Mouse (Mus musculus) testis, adult 2 months (tissue): ENCODE results near the gene Prmt1. TPM values are rescaled to one million over a fixed set of nuclear protein-coding genes. Genes with fewer than 3 reads are reported as not detected.

Experiments used
- H3K27ac ChIP-seq: fragments of 200-500 bp; 2 replicates; pipeline ENCODE4 v1.5.1; 2012; ENCODE audit warnings: low read depth, low read length; ENCODE audit not compliant: control insufficient read depth, insufficient read depth
- H3K27me3 ChIP-seq: fragments of 200-500 bp; 2 replicates; pipeline ENCODE4 v1.6.1; 2012; ENCODE audit warnings: mild to moderate bottlenecking, low read length, moderate library complexity; ENCODE audit not compliant: control insufficient read depth, insufficient read depth
- H3K36me3 ChIP-seq: fragments of 200-500 bp; 2 replicates; pipeline ENCODE4 v1.6.1; 2012; ENCODE audit warnings: mild to moderate bottlenecking, low read length; ENCODE audit not compliant: control insufficient read depth, insufficient read depth
- H3K4me1 ChIP-seq: fragments of 200-500 bp; 2 replicates; pipeline ENCODE4 v1.6.1; 2012; ENCODE audit warnings: low read length; ENCODE audit not compliant: control insufficient read depth, insufficient read depth
- H3K4me3 ChIP-seq: fragments of 200-500 bp; 2 replicates; pipeline ENCODE4 v1.5.1; 2012; ENCODE audit warnings: low read depth, mild to moderate bottlenecking, low read length, moderate library complexity, mixed read lengths; ENCODE audit not compliant: control insufficient read depth
- CTCF ChIP-seq: fragments of 200-500 bp; IDR thresholded peaks from 2 replicates; pipeline ENCODE4 v1.5.1; 2012; ENCODE audit warnings: low read depth, mild to moderate bottlenecking, inconsistent platforms, low read length, moderate library complexity; ENCODE audit not compliant: control insufficient read depth, insufficient read depth, insufficient replicate concordance
- POLR2A ChIP-seq: fragments of 200-500 bp; IDR thresholded peaks from 2 replicates; pipeline ENCODE4 v1.6.1; 2012; ENCODE audit warnings: low read depth, mild to moderate bottlenecking, inconsistent platforms, low read length, moderate library complexity; ENCODE audit not compliant: control insufficient read depth
- polyA plus RNA-seq: library from polyadenylated mRNA; depleted of rRNA; stranded (reverse); fragments of >200 nt; gene quantifications from 2 replicates; pipeline ENCODE4 v1.2.3, GENCODE M21; 2012; rRNA removed

Gene Prmt1
- polyA plus RNA-seq = 59.6 and 60.1 TPM in 2 replicates

GRCm38 (mm10) chr7:44986192-44986878, at the start of gene Prmt1:
Prmt1 (minus strand) TSS chr7:44986568.
- Histone ChIP-seq H3K27ac (peak within 1 kb of the TSS; percentile 77), H3K4me3 (peak within 1 kb of the TSS; percentile 81), H3K27me3 (no peaks in the 10 kb centered on the region), H3K4me1 (peaks cover 11% of the 10 kb centered on the region), H3K36me3 (no peaks in the 10 kb centered on the region)
- TF ChIP-seq CTCF (no peak), POLR2A (peak; percentile 60)

- H3K27ac ChIP-seq = no peak overlapping the region
These were observed 49.3 kb upstream of the Prmt1 start for GRCm38 (mm10) chr7:45035631-45036030.

GRCm38 (mm10) chr7:45033722-45034359, 47.5 kb upstream of the Prmt1 start:
- H3K4me1 ChIP-seq = no peaks in the 10 kb centered on the region
- H3K27ac ChIP-seq = no peak overlapping the region
- H3K36me3 ChIP-seq = no peaks in the 10 kb centered on the region
- no peak overlapping the region for H3K4me3 ChIP-seq
- TF ChIP-seq CTCF (no peak), POLR2A (no peak)
- no peaks in the 10 kb centered on the region for H3K27me3 ChIP-seq

More at GRCm38 (mm10) chr7:45035631-45036030, 49.3 kb upstream of the Prmt1 start:
- Histone ChIP-seq H3K27me3 (no peaks in the 10 kb centered on the region), H3K4me3 (no peak overlapping the region), H3K4me1 (no peaks in the 10 kb centered on the region), H3K36me3 (no peaks in the 10 kb centered on the region)
- TF ChIP-seq POLR2A (no peak), CTCF (no peak)

- Histone ChIP-seq H3K4me3 (no peak overlapping the region), H3K4me1 (no peaks in the 10 kb centered on the region), H3K27ac (no peak overlapping the region), H3K27me3 (no peaks in the 10 kb centered on the region), H3K36me3 (no peaks in the 10 kb centered on the region)
- no peak for TF ChIP-seq POLR2A
- no peak for TF ChIP-seq CTCF
These were observed 44.5 kb upstream of the Prmt1 start for GRCm38 (mm10) chr7:45030857-45031256.

GRCm38 (mm10) chr7:45029995-45030394, 43.6 kb upstream of the Prmt1 start:
- H3K4me1 ChIP-seq = no peaks in the 10 kb centered on the region
- no peaks in the 10 kb centered on the region for H3K36me3 ChIP-seq
- no peaks in the 10 kb centered on the region for H3K27me3 ChIP-seq
- TF ChIP-seq CTCF (no peak), POLR2A (no peak)
- no peak overlapping the region for H3K27ac ChIP-seq
- no peak overlapping the region for H3K4me3 ChIP-seq

GRCm38 (mm10) chr7:45028351-45028750, 42.0 kb upstream of the Prmt1 start:
- TF ChIP-seq CTCF (no peak), POLR2A (no peak)
- no peak overlapping the region for H3K27ac ChIP-seq
- H3K27me3 ChIP-seq = no peaks in the 10 kb centered on the region
- peaks cover 2% of the 10 kb centered on the region; the same call in 1 of the 2 replicates for H3K4me1 ChIP-seq
- no peaks in the 10 kb centered on the region for H3K36me3 ChIP-seq
- no peak overlapping the region for H3K4me3 ChIP-seq

- Histone ChIP-seq H3K27ac (no peak overlapping the region), H3K36me3 (no peaks in the 10 kb centered on the region), H3K27me3 (no peaks in the 10 kb centered on the region), H3K4me1 (peaks cover 2% of the 10 kb centered on the region; the same call in 1 of the 2 replicates), H3K4me3 (no peak overlapping the region)
- TF ChIP-seq POLR2A = no peak
- no peak for TF ChIP-seq CTCF
These were observed 41.4 kb upstream of the Prmt1 start for GRCm38 (mm10) chr7:45027761-45028160.

- H3K27ac ChIP-seq = no peak overlapping the region
- H3K4me1 ChIP-seq = peaks cover 2% of the 10 kb centered on the region; the same call in 1 of the 2 replicates
- H3K36me3 ChIP-seq = no peaks in the 10 kb centered on the region
- H3K27me3 ChIP-seq = no peaks in the 10 kb centered on the region
- TF ChIP-seq POLR2A (no peak), CTCF (no peak)
- no peak overlapping the region for H3K4me3 ChIP-seq
These were observed 39.9 kb upstream of the Prmt1 start for GRCm38 (mm10) chr7:45026256-45026655.
